Mouse (Mus musculus) neural tube, embryonic 11.5 days (tissue): Measurements from ENCODE around the gene Olfr99. TPM values are rescaled to one million over a fixed set of nuclear protein-coding genes. Genes with fewer than 3 reads are reported as not detected.
"Not testable (repeated sequence)": the region's sequence is repeated elsewhere in the genome, so short reads cannot be mapped to it uniquely, and the experiment has no call there.

Experiments used
- ATAC-seq: fragments of 200-750 bp; cut with Nextera tagmentation; 2 replicates; pipeline ENCODE4 v1.8.0; 2017; ENCODE audit warnings: moderate number of reproducible peaks, mild to moderate bottlenecking, moderate TSS enrichment, moderate library complexity; ENCODE audit not compliant: insufficient read depth, low FRiP score, low TSS enrichment
- DNase-seq: peaks from one replicate; pipeline ENCODE4 v3.0.0-alpha.2; 2015; ENCODE audit warnings: low spot score
- H3K27ac ChIP-seq: fragments of 300-500 bp; sonication (generic); 2 replicates; pipeline ENCODE4 v1.5.1; 2014; ENCODE audit warnings: low read depth, mild to moderate bottlenecking, low read length
- H3K27me3 ChIP-seq: fragments of 300-500 bp; sonication (generic); 2 replicates; pipeline ENCODE4 v1.6.1; 2014; ENCODE audit warnings: mild to moderate bottlenecking, low read length, mixed read lengths; ENCODE audit not compliant: control insufficient read depth, insufficient read depth
- H3K36me3 ChIP-seq: fragments of 300-500 bp; sonication (generic); 2 replicates; pipeline ENCODE4 v1.6.1; 2014; ENCODE audit warnings: mild to moderate bottlenecking, low read length, moderate library complexity, mixed read lengths; ENCODE audit not compliant: control insufficient read depth, insufficient read depth
- H3K4me1 ChIP-seq: fragments of 300-500 bp; sonication (generic); 2 replicates; pipeline ENCODE4 v1.6.1; 2014; ENCODE audit warnings: low read length, mixed read lengths; ENCODE audit not compliant: control insufficient read depth, insufficient read depth
- H3K4me2 ChIP-seq: fragments of 300-500 bp; sonication (generic); 2 replicates; pipeline ENCODE4 v1.6.1; 2014; ENCODE audit warnings: low read depth, mild to moderate bottlenecking, moderate library complexity
- H3K4me3 ChIP-seq: fragments of 300-500 bp; sonication (generic); 2 replicates; pipeline ENCODE4 v1.5.1; 2014; ENCODE audit warnings: low read depth, low read length
- H3K9ac ChIP-seq: fragments of 300-500 bp; sonication (generic); 2 replicates; pipeline ENCODE4 v1.6.1; 2014; ENCODE audit warnings: mild to moderate bottlenecking, low read length
- H3K9me3 ChIP-seq: fragments of 300-500 bp; sonication (generic); 2 replicates; pipeline ENCODE4 v1.6.1; 2016; ENCODE audit warnings: low read length; ENCODE audit not compliant: control insufficient read depth
- WGBS: fragments of 180-500 bp; shearing (Covaris S2); extraction: QIAGEN DNeasy Blood & Tissue Kit; methylation state at CpG from one replicate; pipeline ENCODE4 v1.1.7; 2014; 5-methylcytosine and 5-hydroxymethylcytosine counted together
- polyA plus RNA-seq: library from polyadenylated mRNA; unstranded; fragments of >200 nt; fragmentation: Nextera tagmentation; extraction: Ambion mirVana; gene quantifications from 2 replicates; pipeline ENCODE4 v1.2.1, GENCODE M21; 2014

Olfr99 gene
- polyA plus RNA-seq, 1 experiment from 2014 or later, result not detected

DNA sequence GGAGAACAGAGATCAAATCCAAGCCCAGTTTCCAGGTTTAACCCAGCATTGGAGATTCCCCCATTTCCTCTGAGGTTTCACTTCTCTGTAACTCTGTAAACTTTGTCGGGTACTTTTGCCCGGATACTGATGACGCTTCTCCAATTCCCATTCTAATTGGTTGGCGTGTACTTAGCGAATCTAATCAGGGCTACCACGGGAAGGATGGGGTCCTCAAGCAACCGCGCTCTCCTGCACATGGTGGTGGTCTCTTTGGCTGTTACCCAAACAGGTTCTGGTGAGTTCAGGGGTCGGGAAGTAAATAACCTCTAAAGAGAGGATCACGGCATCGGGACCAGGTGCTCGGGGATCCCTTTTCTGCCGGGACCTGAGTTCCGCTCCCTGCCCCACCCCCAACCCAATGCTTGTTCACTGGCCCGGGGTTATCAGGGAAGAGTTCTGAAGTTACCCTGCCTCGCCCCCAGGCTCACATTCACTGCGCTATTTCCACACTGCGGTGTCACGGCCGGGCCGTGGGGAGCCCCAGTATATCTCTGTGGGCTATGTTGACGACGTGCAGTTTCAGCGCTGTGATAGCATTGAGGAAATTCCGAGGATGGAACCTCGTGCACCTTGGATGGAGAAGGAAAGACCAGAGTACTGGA lies 13.1 kb downstream of the Olfr99 start, which contains the start of gene H2-M3:
H2-M3 (plus strand) TSS at position 163 of the 644 bp plus-strand sequence.
- Histone ChIP-seq H3K4me1 (no peaks in the 10 kb centered on the region), H3K9me3 (no peaks in the 10 kb centered on the region), H3K4me2 (peak within 1 kb of the TSS; percentile 85), H3K36me3 (no peaks in the 10 kb centered on the region), H3K4me3 (peak within 1 kb of the TSS; percentile 42), H3K27me3 (no peaks in the 10 kb centered on the region), H3K27ac (no peak within 1 kb of the TSS), H3K9ac (peak within 1 kb of the TSS; percentile 35)
- ATAC-seq (peak; percentile 99), DNase-seq (peak; percentile 85)
- 5% methylated on average over 26 of the region's 26 CpGs for WGBS

DNA sequence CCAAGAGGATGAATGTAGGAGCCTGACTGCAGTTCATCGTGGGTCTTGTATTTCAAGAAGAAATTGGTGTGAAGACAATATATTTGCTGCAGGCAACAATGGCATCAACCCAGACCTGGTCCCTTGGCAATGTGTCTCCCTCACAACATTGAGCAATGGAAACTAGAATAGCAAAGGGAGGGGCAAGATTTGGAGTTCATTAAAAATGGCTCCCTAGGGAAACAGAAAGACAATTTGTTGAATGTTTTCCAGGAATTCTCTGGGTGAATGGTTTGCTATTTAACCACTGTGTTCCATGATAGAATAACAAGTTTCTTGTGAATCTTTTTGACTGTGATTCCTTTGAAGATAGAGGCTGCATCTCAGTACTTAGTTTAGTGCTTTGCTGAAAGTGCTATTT lies 19.6 kb downstream of the Olfr99 start, which contains the start of gene Olfr98:
Olfr98 (minus strand) TSS at position 124 of the 400 bp plus-strand sequence.
- no peak within 1 kb of the TSS for H3K4me2 ChIP-seq
- H3K36me3 ChIP-seq, result no peaks in the 10 kb centered on the region
- H3K9ac ChIP-seq, result no peak within 1 kb of the TSS
- H3K27me3 ChIP-seq, result no peaks in the 10 kb centered on the region
- WGBS, result 83% methylated on average over 1 of the region's 1 CpGs
- no peak within 1 kb of the TSS for H3K4me3 ChIP-seq
- DNase-seq (no peak), ATAC-seq (no peak)
- H3K27ac ChIP-seq, result no peak within 1 kb of the TSS
- no peaks in the 10 kb centered on the region for H3K4me1 ChIP-seq
- H3K9me3 ChIP-seq, result no peaks in the 10 kb centered on the region

DNA sequence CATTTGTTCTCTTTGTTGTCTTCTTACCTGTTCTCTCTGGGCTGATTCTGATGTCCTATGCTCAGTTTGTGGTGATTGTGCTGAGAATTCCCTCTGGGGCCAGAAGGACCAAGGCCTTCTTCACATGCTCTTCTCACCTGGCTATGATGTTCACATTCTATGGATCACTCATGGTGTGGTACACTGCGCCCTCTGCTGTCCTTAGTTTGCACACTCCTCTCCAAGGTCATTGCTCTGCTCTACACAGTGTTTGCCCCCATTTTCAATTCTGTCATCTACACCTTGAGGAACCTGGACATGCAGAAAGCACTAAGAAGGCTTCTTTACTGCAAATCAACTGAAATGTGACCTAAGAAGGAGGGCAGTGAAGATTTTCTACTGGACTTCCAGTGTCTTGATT lies 32.7 kb downstream of the Olfr99 start:
- no peaks in the 10 kb centered on the region for H3K9me3 ChIP-seq
- no peak overlapping the region for H3K4me2 ChIP-seq
- 7% methylated on average over 1 of the region's 1 CpGs for WGBS
- H3K4me3 ChIP-seq, result no peak overlapping the region
- H3K4me1 ChIP-seq, result no peaks in the 10 kb centered on the region
- H3K9ac ChIP-seq, result no peak overlapping the region
- no peak for DNase-seq
- no peaks in the 10 kb centered on the region for H3K36me3 ChIP-seq
- no peak for ATAC-seq
- no peaks in the 10 kb centered on the region for H3K27me3 ChIP-seq
- H3K27ac ChIP-seq, result no peak overlapping the region

DNA sequence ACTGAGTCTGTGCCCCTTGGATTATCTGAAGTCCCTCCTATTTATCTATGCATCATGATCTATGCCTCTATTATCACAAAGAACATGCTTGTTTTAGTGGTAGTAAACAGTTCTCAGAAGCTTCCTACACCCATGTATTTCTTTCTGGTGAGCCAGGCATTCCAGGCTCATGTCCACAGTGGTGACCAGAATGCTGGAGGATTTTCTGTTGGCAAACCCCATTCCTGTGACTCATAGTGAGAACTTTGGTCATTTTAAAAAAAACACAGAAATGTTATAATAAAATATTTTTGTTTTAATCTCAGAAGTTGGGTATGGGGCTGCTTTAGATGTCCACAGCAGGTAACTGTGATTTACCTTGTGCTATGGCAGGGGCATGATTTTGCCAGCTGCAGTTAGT lies 33.8 kb downstream of the Olfr99 start:
- ATAC-seq, result no peak
- DNase-seq, result no peak
- Histone ChIP-seq H3K4me3 (no peak overlapping the region), H3K4me1 (no peaks in the 10 kb centered on the region), H3K27ac (no peak overlapping the region), H3K27me3 (no peaks in the 10 kb centered on the region), H3K9ac (no peak overlapping the region), H3K4me2 (no peak overlapping the region), H3K9me3 (no peaks in the 10 kb centered on the region), H3K36me3 (no peaks in the 10 kb centered on the region)

DNA sequence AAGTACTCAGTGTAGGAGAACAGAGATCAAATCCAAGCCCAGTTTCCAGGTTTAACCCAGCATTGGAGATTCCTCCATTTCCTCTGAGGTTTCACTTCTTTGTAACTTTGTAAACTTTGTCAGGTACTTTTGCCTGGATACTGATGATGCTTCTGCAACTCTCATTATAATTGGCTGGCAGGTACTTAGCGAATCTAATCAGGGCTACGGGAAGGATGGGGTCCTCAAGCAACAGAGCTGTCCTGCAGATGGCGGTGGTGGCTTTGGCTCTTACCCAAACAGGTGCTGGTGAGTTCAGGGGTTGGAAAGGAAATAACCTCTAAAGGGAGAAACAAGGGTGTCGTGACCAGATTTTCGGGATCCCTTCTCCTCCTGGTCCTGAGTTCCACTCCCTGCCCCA lies 36.5 kb downstream of the Olfr99 start:
- ATAC-seq, result no peak

DNA sequence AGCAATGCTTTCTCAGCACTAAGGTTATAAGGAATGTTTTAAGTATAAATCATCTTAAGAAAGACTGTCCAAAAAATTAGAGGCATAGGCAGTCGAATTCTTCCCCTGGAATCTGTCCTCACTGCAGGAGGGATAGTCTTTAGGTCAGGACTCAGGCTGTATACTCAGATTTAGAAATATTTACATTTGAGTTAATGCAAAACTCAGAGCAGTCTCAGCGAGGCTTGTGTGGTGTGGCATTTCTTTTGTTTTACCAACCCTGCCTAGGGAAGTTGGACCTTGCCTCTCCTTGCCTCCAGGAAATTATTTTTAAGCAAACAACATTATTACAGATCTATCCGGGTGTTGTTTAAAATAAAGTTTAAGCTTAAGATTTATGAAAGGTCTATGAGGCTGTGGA lies 41.1 kb downstream of the Olfr99 start:
- H3K4me3 ChIP-seq, result no peak overlapping the region
- 65% methylated on average over 3 of the region's 3 CpGs for WGBS
- H3K36me3 ChIP-seq, result no peaks in the 10 kb centered on the region
- DNase-seq (no peak), ATAC-seq (no peak)
- H3K27ac ChIP-seq, result no peak overlapping the region
- no peaks in the 10 kb centered on the region for H3K4me1 ChIP-seq
- H3K27me3 ChIP-seq, result no peaks in the 10 kb centered on the region
- no peaks in the 10 kb centered on the region for H3K9me3 ChIP-seq
- no peak overlapping the region for H3K4me2 ChIP-seq
- no peak overlapping the region for H3K9ac ChIP-seq

More for the DNA sequence above, 36.5 kb downstream of the Olfr99 start:
- DNase-seq, result no peak
- H3K4me2 ChIP-seq, result no peak overlapping the region
- H3K27ac ChIP-seq, result no peak overlapping the region
- no peaks in the 10 kb centered on the region for H3K9me3 ChIP-seq
- no peak overlapping the region for H3K4me3 ChIP-seq
- WGBS, result 36% methylated on average over 5 of the region's 5 CpGs
- H3K9ac ChIP-seq, result no peak overlapping the region
- H3K36me3 ChIP-seq, result no peaks in the 10 kb centered on the region
- no peaks in the 10 kb centered on the region for H3K27me3 ChIP-seq
- H3K4me1 ChIP-seq, result no peaks in the 10 kb centered on the region

DNA sequence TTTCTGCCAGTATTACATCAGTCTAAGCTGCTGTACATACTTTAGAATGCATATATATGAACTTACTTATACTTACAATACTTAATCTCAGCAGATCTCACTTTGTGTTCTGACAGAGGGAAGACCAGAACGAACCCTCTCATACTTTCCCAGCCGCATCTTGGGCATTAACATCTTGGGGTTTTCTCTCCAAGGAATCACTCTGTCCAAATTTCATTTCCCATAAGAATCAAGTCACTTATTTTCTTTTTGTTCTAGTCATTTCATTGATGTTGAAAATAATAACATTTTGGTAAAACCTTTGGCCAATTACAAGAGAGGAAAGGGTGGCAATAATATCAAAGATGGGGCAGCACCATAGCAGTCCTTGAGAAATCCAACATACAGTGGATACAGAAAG lies 46.0 kb downstream of the Olfr99 start, which contains the start of gene Olfr97:
Olfr97 (minus strand) TSS at position 101 of the 400 bp plus-strand sequence.
- H3K27me3 ChIP-seq, H3K4me2 ChIP-seq, H3K9me3 ChIP-seq, H3K4me1 ChIP-seq, ATAC-seq, DNase-seq, H3K4me3 ChIP-seq, H3K9ac ChIP-seq, H3K27ac ChIP-seq, H3K36me3 ChIP-seq: not testable (repeated sequence)
- 96% methylated on average over 2 of the region's 2 CpGs for WGBS

Other genes starting within 250 kb of the Olfr99 start
- 21.3 and 22.7 TPM in 2 replicates for gene Gabbr1, start 237.5 kb downstream of the Olfr99 start, polyA plus RNA-seq
- gene Olfr90, start 195.0 kb downstream of the Olfr99 start, polyA plus RNA-seq, result not detected in 2 replicates
- not detected in 2 replicates for gene Olfr91, start 185.2 kb downstream of the Olfr99 start, polyA plus RNA-seq
- not detected in 2 replicates for gene Olfr92, start 163.4 kb downstream of the Olfr99 start, polyA plus RNA-seq
- not detected in 2 replicates for gene Olfr93, start 122.0 kb downstream of the Olfr99 start, polyA plus RNA-seq
- not detected in 2 replicates for gene Ubd, start 89.6 kb downstream of the Olfr99 start, polyA plus RNA-seq
- not detected in 2 replicates for gene Olfr94, start 82.5 kb downstream of the Olfr99 start, polyA plus RNA-seq
- gene Olfr95, start 70.3 kb downstream of the Olfr99 start, polyA plus RNA-seq, result not detected in 2 replicates
- gene Olfr96, start 63.3 kb downstream of the Olfr99 start, polyA plus RNA-seq, result not detected in 2 replicates
- not detected in 2 replicates for gene Olfr97, start 46.1 kb downstream of the Olfr99 start, polyA plus RNA-seq
- gene Olfr98, start 19.7 kb downstream of the Olfr99 start, polyA plus RNA-seq, result not detected in 2 replicates
- gene H2-M3, start 13.2 kb downstream of the Olfr99 start, polyA plus RNA-seq, result 0.66 and 0.89 TPM in 2 replicates
- gene Olfr101, start 20.9 kb upstream of the Olfr99 start, polyA plus RNA-seq, result not detected in 2 replicates
- not detected in 2 replicates for gene Olfr102, start 33.6 kb upstream of the Olfr99 start, polyA plus RNA-seq
- not detected in 2 replicates for gene Olfr103, start 56.2 kb upstream of the Olfr99 start, polyA plus RNA-seq
- gene Olfr104-ps, start 76.1 kb upstream of the Olfr99 start, polyA plus RNA-seq, result not detected in 2 replicates
- not detected in 2 replicates for gene Olfr105-ps, start 95.6 kb upstream of the Olfr99 start, polyA plus RNA-seq
- not detected in 2 replicates for gene Olfr106-ps, start 106.9 kb upstream of the Olfr99 start, polyA plus RNA-seq
- not detected in 2 replicates for gene Olfr107, start 115.8 kb upstream of the Olfr99 start, polyA plus RNA-seq
- not detected in 2 replicates for gene Olfr108, start 162.0 kb upstream of the Olfr99 start, polyA plus RNA-seq
- not detected in 2 replicates for gene Olfr109, start 175.5 kb upstream of the Olfr99 start, polyA plus RNA-seq
- gene H2-M2, start 200.1 kb upstream of the Olfr99 start, polyA plus RNA-seq, result not detected in 2 replicates
- not detected in 2 replicates for gene Olfr110, start 209.0 kb upstream of the Olfr99 start, polyA plus RNA-seq
- gene Olfr111, start 224.6 kb upstream of the Olfr99 start, polyA plus RNA-seq, result not detected in 2 replicates